Mouse (Mus musculus): ENCODE measurements around the gene Epc2.

DNA sequence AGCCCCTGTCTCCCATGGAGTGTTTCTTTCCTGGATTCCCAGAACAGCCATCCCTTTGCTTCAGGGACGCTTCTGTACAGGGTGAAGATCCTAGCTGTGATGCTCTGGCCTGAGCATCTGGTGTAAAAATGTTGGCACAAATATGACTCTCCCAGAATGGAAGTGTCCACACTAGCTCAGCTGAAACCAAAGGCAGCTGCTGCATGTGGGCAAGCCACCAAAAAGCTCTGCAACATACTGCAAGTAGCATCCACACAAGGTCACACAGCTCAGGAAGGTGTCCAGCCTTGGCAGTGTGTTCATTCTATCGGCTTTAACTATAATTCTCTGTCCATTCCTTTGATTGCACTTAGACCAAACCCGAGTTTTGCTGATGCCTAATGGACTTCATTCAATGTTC, 129.3 kb downstream of the Epc2 start:
- TF ChIP-seq EP300 (IDR thresholded peaks at IDR 0.05; ENCODE audit: low read depth) (no peak), CTCF (IDR thresholded peaks at IDR 0.05; ENCODE audit: low read depth) (no peak)
